Mouse (Mus musculus) c-Kit-positive CD71-positive TER-119-negative erythroid progenitor cells, embryonic 14.5 days (primary cell): ENCODE measurements at regions not wholly inside any gene's neighbourhood (a gene's known extent, or its start where the extent isn't known, plus 50 kb on each side); places are given as distances from the start of the nearest gene placed in this dataset.

Experiments
- DNase-seq: peaks from one replicate; pipeline ENCODE4 v3.0.0-alpha.2; 2013; ENCODE audit warnings: low read depth

DNA sequence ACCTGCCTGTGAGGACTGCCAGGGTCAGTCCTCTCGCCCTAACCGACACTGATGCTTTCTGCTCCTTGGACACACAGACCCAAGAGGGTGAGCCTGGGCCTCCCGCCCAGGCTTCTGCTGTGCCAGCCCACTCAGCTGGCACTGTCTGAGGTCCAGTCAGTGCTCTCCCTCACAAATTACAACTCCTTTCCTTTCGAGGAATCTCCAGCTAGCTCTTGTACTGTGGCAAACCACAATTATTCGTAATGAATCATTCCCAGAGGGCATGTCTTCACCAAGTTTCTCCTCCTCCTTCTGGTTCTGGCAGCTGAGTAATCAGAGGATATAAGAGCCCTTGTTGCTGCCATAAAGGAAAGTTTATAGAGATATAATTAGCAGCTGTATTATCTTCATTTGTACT, 155.2 kb downstream of the 9530068E07Rik start:
- DNase-seq: no peak

GRCm38 (mm10) chr11:52552860-52553259, 156.6 kb downstream of the 9530068E07Rik start:
- no peak for DNase-seq

- no peak for DNase-seq
These were observed 161.6 kb downstream of the 9530068E07Rik start for GRCm38 (mm10) chr11:52557836-52558235.

GRCm38 (mm10) chr11:52558782-52559181, 162.6 kb downstream of the 9530068E07Rik start:
- DNase-seq: no peak

GRCm38 (mm10) chr11:52561281-52561680, 165.1 kb downstream of the 9530068E07Rik start:
- DNase-seq: no peak

GRCm38 (mm10) chr11:52565457-52565856, 169.2 kb downstream of the 9530068E07Rik start:
- no peak for DNase-seq

DNA sequence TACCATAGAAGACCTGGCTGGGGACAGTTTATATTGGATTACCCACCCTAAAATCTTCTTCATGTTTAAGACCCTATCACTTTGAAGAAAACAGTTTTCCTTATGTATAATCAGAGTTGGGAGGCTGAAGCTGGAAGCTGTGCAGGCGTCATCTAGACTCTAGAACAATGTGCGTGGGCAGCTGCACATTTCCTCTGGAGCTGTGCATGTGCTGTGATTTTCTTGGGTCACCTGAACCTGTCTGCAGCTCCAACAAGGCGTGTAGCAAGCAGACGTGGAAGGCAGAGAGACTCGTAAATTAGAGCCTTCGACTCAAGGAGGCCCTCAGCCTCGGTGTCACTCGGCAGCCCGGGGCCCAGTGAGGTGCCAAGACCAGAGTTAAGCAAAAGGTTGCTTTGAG, 169.8 kb downstream of the 9530068E07Rik start:
- no peak for DNase-seq

DNA sequence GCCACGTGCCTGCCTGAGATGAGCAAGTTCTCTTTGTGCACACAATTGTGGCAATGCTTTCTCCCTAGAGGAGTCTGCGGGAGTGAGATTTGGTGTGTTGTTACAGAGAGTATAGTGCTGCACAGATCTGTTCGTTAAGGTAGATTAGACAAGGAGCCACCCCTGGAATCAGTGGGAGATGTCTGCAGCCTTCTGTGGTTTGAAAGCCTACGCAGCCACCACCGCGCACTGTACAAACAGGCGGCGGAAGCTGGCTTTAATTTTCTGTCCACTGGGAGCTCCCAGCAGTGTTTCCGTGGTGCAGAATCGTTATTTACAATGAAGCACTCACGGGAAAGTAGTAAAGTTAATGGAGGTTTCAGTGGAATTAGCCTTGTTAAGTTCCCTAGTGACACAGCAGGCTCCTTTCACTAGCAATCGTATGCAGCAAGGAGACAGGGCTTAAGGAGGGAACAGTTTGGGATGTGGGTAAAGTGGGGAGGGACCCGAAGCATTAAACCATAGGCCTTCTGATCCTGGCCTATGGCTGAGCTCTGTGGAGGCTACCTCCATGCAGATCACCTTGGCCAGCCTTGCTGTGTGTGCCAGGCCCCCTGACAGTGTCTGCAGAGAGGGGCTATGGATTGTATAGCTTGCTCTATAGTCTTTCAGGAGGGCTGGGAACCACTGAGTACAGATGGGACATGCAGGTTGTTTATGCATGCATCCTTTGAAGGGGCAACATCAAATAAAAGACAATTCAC, 171.9 kb downstream of the 9530068E07Rik start:
- no peak for DNase-seq

GRCm38 (mm10) chr11:52568794-52569193, 172.6 kb downstream of the 9530068E07Rik start:
- no peak for DNase-seq

DNA sequence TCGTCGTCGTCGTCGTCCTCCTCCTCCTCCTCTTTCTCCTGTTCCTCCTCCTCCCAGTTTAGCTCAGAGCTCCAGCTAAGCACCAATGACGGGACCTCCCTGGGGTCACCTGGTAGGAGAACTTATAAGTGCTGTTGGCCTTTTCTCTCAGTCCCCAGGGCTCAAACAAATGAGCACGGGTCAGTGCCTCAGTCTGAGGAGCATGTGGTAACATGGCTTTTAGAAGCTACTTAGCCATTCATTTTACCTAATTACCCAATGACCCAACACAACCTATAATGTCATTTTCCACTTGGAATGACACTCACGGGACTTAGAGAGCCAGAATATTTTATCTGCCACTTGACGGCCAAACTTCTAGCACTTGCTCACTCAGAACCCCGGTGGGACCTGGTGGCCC, 173.5 kb downstream of the 9530068E07Rik start:
- no peak for DNase-seq

DNA sequence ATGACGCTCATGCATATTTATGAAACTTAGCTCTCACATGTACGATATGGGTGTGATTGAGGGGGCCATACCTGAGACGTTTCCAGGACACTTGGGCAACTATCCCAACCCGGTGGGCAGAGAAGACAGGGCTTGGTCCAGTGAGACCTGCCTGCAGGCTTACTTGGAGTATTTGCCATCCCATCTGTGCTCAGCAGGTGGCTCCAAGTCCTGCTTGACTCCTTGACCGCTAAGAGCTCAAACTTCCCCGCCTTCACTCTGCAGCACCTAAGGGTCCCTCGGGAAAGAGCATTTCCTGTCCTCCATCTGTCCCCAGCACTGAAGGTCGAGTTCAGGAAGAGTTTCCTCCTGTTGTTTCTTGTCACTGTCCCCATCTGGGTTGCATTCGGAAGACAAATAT, 182.2 kb downstream of the 9530068E07Rik start:
- DNase-seq: no peak

DNA sequence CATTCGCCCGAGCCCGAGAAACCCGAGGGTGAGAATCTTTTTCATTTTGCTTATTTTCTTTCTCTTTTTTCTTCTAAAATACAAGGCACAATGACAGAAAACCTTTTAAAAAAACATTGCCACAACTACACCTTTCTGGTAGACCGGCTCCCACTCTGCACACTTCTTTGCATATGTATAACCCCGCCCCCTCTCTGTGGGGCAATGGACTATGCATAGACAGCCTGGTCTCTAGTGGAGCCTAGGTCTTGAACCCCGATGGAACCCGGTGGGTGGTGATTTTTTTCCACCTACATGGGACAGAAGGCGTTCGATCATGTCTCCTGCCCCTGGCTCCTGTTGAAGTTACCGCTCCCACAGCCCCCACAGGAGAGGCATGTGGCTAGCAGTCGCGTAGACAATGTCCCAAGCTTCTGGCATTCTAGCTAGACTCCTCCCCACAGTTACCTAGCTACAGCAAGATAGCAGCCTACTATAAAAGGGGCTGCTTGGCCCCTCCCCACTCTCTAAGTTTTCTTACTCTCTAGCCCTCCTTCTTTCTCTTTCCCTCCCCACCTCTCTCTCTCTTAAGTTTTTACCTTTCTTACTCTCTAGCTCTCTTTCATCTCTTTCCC, 183.6 kb downstream of the 9530068E07Rik start:
- no peak for DNase-seq

GRCm38 (mm10) chr11:52591596-52592180, 172.7 kb upstream of the Fstl4 start:
- no peak for DNase-seq

DNA sequence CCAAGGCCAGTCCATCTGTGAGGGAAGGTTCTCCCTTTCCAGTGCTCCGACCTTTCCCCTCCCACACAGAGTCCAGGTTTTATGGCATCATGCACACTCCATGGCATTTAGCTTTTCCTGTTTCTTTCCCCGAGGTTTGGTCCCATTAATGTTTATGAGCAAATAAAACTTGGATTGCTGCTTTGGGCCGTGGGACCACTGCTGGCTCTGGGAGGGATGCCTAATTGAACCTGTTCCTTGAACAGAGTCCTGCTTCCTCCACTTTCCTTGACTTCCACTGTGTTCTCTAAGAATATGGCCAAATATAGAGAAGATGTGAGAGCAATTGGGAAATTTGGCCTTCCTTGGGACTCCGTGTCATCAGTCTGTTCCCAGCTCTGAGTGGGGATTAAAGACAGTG, 170.3 kb upstream of the Fstl4 start:
- no peak for DNase-seq

DNA sequence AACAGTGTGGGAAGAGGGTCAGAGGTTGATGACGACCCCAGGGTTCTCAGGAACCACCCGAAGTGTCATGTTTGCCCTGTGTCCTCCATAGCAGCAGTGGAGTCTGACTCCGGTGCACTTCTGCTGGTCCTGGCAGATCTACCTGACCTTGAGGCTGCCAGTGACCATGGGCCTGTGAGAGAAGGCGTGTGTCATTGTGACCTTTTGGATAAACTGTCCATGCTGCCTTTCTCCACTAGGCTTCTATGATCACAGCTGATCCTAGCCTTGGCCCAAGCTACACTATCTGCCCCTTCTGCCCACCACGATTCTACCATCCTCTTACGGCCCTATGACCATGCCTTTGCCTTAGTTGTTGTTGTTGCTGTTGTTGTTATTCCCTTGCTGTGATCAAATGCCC, 163.2 kb upstream of the Fstl4 start:
- no peak for DNase-seq

GRCm38 (mm10) chr11:52602061-52602561, 162.3 kb upstream of the Fstl4 start:
- no peak for DNase-seq

GRCm38 (mm10) chr11:52602796-52603195, 161.6 kb upstream of the Fstl4 start:
- DNase-seq: no peak

GRCm38 (mm10) chr11:52610681-52611165, 153.7 kb upstream of the Fstl4 start:
- DNase-seq: no peak

- no peak for DNase-seq
These were observed 148.8 kb upstream of the Fstl4 start for GRCm38 (mm10) chr11:52615622-52616021.

GRCm38 (mm10) chr11:52618646-52619045, 145.8 kb upstream of the Fstl4 start:
- DNase-seq: no peak

DNA sequence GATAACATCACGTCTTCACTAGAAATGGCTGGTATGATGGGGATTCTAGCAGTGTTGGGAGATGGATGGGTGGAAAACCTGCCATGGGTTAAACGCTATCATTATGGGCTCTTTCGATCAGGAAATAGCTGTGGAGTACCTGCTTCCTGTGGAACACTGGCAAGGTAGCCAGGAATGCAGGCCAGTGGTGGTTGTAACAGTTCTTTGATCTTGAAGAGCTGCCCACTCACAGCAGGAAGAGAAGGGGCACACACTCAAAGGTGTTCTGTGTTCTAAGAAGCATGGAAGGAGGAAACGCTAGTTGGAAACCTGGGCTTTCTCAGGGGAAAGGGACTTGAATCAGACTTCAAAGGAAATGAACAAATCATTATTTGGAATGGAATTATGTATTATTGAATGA, 141.6 kb upstream of the Fstl4 start:
- no peak for DNase-seq

DNA sequence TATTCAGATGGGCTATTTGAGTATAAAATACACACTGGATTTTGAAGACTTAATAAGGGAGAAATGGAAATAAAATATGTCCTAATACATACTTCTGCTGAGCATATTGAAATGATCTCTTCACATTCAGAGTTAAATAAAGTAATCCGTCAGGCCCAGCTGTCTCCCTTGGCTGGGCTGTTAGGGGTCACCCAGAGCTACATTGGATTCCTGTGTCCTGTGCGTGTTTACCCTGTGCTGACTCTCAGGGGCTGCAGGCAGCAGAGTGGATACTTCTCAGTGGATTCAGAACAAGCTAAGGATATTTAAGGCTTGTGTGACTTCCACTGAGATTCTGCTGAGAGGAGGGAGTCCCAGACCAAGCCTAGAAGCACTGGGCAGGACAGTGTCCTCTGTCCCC, 135.6 kb upstream of the Fstl4 start:
- DNase-seq: no peak

- DNase-seq: peak; percentile 3
These were observed 134.7 kb upstream of the Fstl4 start for GRCm38 (mm10) chr11:52629776-52630175.
